Mouse (Mus musculus) small intestine, adult 2 months (tissue): ENCODE data around the gene Tln2.

Experiments
- CTCF ChIP-seq: fragments of 200-500 bp; IDR thresholded peaks from 2 replicates; pipeline ENCODE4 v1.5.1; 2012; ENCODE audit warnings: low read depth, mild to moderate bottlenecking, control low read depth, inconsistent platforms, low read length, moderate library complexity, mixed read lengths; ENCODE audit not compliant: insufficient replicate concordance, insufficient read length; ENCODE audit errors: extremely low read depth
- POLR2A ChIP-seq: fragments of 200-500 bp; IDR thresholded peaks from 2 replicates; pipeline ENCODE4 v1.6.1; 2012; ENCODE audit warnings: low read depth, mild to moderate bottlenecking, control low read depth, inconsistent platforms, low read length, moderate library complexity

GRCm38 (mm10) chr9:67196609-67197008 is 362.9 kb downstream of the Tln2 start:
- TF ChIP-seq CTCF (no peak), POLR2A (no peak)
